Mouse (Mus musculus): ENCODE data around the gene Polr2j. TPM values are rescaled to one million over a fixed set of nuclear protein-coding genes. Genes with fewer than 3 reads are reported as not detected.

Polr2j gene
- polyA plus RNA-seq, 2 experiments, result 101 to 160 TPM

GRCm38 (mm10) chr5:136076284-136076683 lies 40.1 kb upstream of the Polr2j start:
- TF ChIP-seq EP300 (IDR thresholded peaks at IDR 0.05; ENCODE audit: low read depth) (no peak), CTCF (IDR thresholded peaks at IDR 0.05; ENCODE audit: low read depth) (no peak)
- H3K27me3 ChIP-seq (ENCODE audit: control insufficient read depth, insufficient read depth, low read length), result no peaks in the 10 kb centered on the region
- DNase-seq (ENCODE audit: low read depth in 3 of 3, low spot score in 3 of 3), result no peak
- no peaks in the 10 kb centered on the region for H3K9me3 ChIP-seq (ENCODE audit: control insufficient read depth, low read length)
- no peaks in the 10 kb centered on the region for H3K36me3 ChIP-seq (replicated peaks; ENCODE audit: control insufficient read depth, insufficient read depth, low read depth)
- no peak overlapping the region for H3K27ac ChIP-seq
- WGBS (ENCODE audit: insufficient replicate concordance), result 50% methylated on average over 7 of the region's 7 CpGs
- no peak overlapping the region for H3K4me2 ChIP-seq (ENCODE audit: low read depth)
- H3K4me3 ChIP-seq (ENCODE audit: insufficient read depth in 1 of 2, low read depth in 2 of 2, low read length in 2 of 2), result no peak overlapping the region
- H3K9ac ChIP-seq (replicated peaks), result no peak overlapping the region
- no peaks in the 10 kb centered on the region for H3K4me1 ChIP-seq (replicated peaks; ENCODE audit: control insufficient read depth in 2 of 2, insufficient read depth in 2 of 2, low read length in 1 of 2)
- ATAC-seq (ENCODE audit: insufficient read depth), result no peak

GRCm38 (mm10) chr5:136077001-136077550 lies 39.4 kb upstream of the Polr2j start:
- H3K4me3 ChIP-seq (ENCODE audit: insufficient read depth in 1 of 2, low read depth in 2 of 2, low read length in 2 of 2), result no peak overlapping the region
- 53% methylated on average over 9 of the region's 9 CpGs for WGBS (ENCODE audit: insufficient replicate concordance)
- H3K4me2 ChIP-seq (ENCODE audit: low read depth), result no peak overlapping the region
- TF ChIP-seq CTCF (IDR thresholded peaks at IDR 0.05; ENCODE audit: low read depth) (no peak), EP300 (IDR thresholded peaks at IDR 0.05; ENCODE audit: low read depth) (no peak)
- no peaks in the 10 kb centered on the region for H3K36me3 ChIP-seq (replicated peaks; ENCODE audit: control insufficient read depth, insufficient read depth, low read depth)
- no peaks in the 10 kb centered on the region for H3K9me3 ChIP-seq (ENCODE audit: control insufficient read depth, low read length)
- DNase-seq (ENCODE audit: low read depth in 3 of 3, low spot score in 3 of 3), result no peak
- no peak for ATAC-seq (ENCODE audit: insufficient read depth)
- no peaks in the 10 kb centered on the region for H3K4me1 ChIP-seq (replicated peaks; ENCODE audit: control insufficient read depth in 2 of 2, insufficient read depth in 2 of 2, low read length in 1 of 2)
- no peak overlapping the region for H3K27ac ChIP-seq
- H3K9ac ChIP-seq (replicated peaks), result no peak overlapping the region
- H3K27me3 ChIP-seq (ENCODE audit: control insufficient read depth, insufficient read depth, low read length), result no peaks in the 10 kb centered on the region

DNA sequence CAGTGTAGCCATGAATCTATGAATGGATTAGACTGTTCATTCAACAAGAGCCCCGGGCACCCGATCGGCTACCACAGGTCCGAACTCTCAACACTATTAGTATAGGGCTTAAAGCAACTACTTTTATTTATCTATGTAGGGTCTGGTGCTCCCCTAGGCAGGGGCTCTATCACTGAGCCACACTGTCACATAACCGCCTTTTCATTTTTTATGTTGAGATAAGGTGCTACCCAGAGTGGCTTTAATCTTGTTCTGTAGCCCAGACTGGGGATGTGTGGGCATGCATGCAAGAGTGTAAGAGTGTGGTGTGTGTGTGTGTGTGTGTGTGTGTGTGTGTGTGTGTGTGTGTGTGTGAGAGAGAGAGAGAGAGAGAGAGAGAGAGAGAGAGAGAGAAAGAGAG lies 38.3 kb upstream of the Polr2j start:
- H3K9me3 ChIP-seq (ENCODE audit: control insufficient read depth, low read length), result no peaks in the 10 kb centered on the region
- 69% methylated on average over 5 of the region's 5 CpGs for WGBS (ENCODE audit: insufficient replicate concordance)
- H3K27me3 ChIP-seq (ENCODE audit: control insufficient read depth, insufficient read depth, low read length), result no peaks in the 10 kb centered on the region
- H3K36me3 ChIP-seq (replicated peaks; ENCODE audit: control insufficient read depth, insufficient read depth, low read depth), result no peaks in the 10 kb centered on the region
- no peaks in the 10 kb centered on the region; a peak in 1 of 4 replicates for H3K4me1 ChIP-seq (replicated peaks; ENCODE audit: control insufficient read depth in 2 of 2, insufficient read depth in 2 of 2, low read length in 1 of 2)
- H3K27ac ChIP-seq, result no peak overlapping the region
- ATAC-seq (ENCODE audit: insufficient read depth) (no peak), DNase-seq (ENCODE audit: low read depth in 3 of 3, low spot score in 3 of 3) (no peak)
- H3K4me2 ChIP-seq (ENCODE audit: low read depth), result no peak overlapping the region
- no peak overlapping the region for H3K4me3 ChIP-seq (ENCODE audit: insufficient read depth in 1 of 2, low read depth in 2 of 2, low read length in 2 of 2)
- TF ChIP-seq EP300 (IDR thresholded peaks at IDR 0.05; ENCODE audit: low read depth) (no peak), CTCF (IDR thresholded peaks at IDR 0.05; ENCODE audit: low read depth) (no peak)
- H3K9ac ChIP-seq (replicated peaks), result no peak overlapping the region

DNA sequence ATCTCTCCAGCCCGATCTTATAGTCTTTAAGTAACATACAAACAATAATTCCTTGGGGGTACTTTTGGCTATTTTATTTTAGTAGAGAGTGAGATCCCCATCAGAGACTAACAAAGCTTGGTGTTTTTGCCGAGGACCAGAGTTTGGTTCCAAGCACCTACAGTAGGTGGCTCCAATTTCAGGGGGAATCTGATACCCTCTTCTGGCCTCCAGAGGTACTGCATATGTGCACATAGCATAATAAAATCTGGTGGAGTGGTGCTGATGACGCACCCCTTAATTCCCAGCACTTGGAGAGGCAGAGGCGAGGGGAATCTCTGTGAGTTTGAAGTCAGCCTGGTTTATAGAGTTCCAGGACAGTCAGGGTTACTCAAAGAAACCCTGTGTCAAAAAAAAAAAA lies 34.1 kb upstream of the Polr2j start:
- Histone ChIP-seq H3K4me3 (ENCODE audit: insufficient read depth in 1 of 2, low read depth in 2 of 2, low read length in 2 of 2) (no peak overlapping the region), H3K36me3 (replicated peaks; ENCODE audit: control insufficient read depth, insufficient read depth, low read depth) (no peaks in the 10 kb centered on the region), H3K27ac (no peak overlapping the region), H3K4me1 (replicated peaks; ENCODE audit: control insufficient read depth in 2 of 2, insufficient read depth in 2 of 2, low read length in 1 of 2) (peaks cover 0 to 10% of the 10 kb centered on the region in 2 experiments; a peak in 2 of 4 replicates), H3K4me2 (ENCODE audit: low read depth) (no peak overlapping the region), H3K9ac (replicated peaks) (no peak overlapping the region), H3K9me3 (ENCODE audit: control insufficient read depth, low read length) (no peaks in the 10 kb centered on the region), H3K27me3 (ENCODE audit: control insufficient read depth, insufficient read depth, low read length) (peaks cover 10% of the 10 kb centered on the region)
- TF ChIP-seq CTCF (IDR thresholded peaks at IDR 0.05; ENCODE audit: low read depth) (peak; percentile 43), EP300 (IDR thresholded peaks at IDR 0.05; ENCODE audit: low read depth) (no peak)
- DNase-seq (ENCODE audit: low read depth in 3 of 3, low spot score in 3 of 3) (no peak), ATAC-seq (ENCODE audit: insufficient read depth) (no peak)
- 59% methylated on average over 4 of the region's 4 CpGs for WGBS (ENCODE audit: insufficient replicate concordance)

DNA sequence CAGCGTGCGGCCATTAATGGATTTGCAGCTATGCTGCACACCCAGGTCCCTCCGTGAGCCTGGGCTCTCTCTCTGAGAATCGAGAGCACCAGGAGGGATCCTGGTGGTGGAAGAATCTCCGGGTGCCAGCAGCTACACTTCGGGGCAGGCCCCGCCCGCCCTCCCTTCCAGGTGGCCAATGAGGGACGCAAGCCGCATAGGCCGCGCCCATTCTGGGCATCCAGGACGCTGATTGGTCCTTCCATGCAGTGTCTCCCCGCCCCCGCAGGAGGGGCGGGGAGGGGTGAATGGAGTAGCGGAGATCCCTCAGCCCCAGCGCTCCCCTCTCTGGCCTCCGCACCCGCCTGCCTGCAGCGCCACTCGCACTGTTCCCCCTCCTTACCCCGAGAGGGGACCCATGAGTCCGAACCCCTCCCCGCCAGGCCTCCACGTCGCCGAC lies 32.7 kb upstream of the Polr2j start, which contains the start of gene Rasa4:
TSS of gene Rasa4 (plus strand) at position 248 of the 439 bp plus-strand sequence.
- ATAC-seq (ENCODE audit: insufficient read depth), result peak; percentile 98
- Histone ChIP-seq H3K27ac (no peak within 1 kb of the TSS), H3K9me3 (ENCODE audit: control insufficient read depth, low read length) (no peaks in the 10 kb centered on the region), H3K36me3 (replicated peaks; ENCODE audit: control insufficient read depth, insufficient read depth, low read depth) (no peaks in the 10 kb centered on the region), H3K27me3 (ENCODE audit: control insufficient read depth, insufficient read depth, low read length) (peaks cover 10% of the 10 kb centered on the region), H3K4me3 (ENCODE audit: insufficient read depth in 1 of 2, low read depth in 2 of 2, low read length in 2 of 2) (peak within 1 kb of the TSS; percentile 46 to 48), H3K4me2 (ENCODE audit: low read depth) (peak within 1 kb of the TSS; percentile 81), H3K4me1 (replicated peaks; ENCODE audit: control insufficient read depth in 2 of 2, insufficient read depth in 2 of 2, low read length in 1 of 2) (peaks cover 0 to 10% of the 10 kb centered on the region in 2 experiments; a peak in 2 of 4 replicates), H3K9ac (replicated peaks) (no peak within 1 kb of the TSS)
- whole genome bisulfite sequencing (ENCODE audit: insufficient replicate concordance), result 0% methylated on average over 28 of the region's 28 CpGs
- DNase-seq (ENCODE audit: low read depth in 3 of 3, low spot score in 3 of 3), result peak; percentile 84 to 87 (median 84)
- TF ChIP-seq EP300 (IDR thresholded peaks at IDR 0.05; ENCODE audit: low read depth) (no peak), CTCF (IDR thresholded peaks at IDR 0.05; ENCODE audit: low read depth) (no peak)

Data from liver, embryonic 14.5 days (tissue).